Mouse (Mus musculus): ENCODE measurements at regions not wholly inside any gene's neighbourhood (a gene's known extent, or its start where the extent isn't known, plus 50 kb on each side); places are given as distances from the start of the nearest gene placed in this dataset.

DNA sequence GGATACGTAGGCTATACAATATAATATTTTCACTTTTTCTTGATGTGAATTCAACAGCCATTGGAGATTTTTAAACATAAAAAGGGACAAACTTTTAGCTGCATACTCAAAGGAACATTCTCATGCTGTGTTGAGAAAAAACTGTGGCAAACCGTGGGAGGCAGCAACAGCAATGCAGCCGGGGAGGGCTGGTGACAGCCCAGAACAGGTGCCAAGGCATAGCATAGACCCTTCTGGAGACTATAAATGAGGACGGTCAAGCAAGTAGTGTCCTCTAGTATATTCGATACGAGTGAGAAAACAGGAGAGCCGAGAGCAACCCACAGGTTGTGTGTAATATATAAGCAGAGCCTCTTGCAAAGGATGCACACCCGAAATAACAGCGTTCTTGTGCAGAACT, 757.5 kb downstream of the Cypt12 start:
- H3K79me2 ChIP-seq (replicated peaks; ENCODE audit: control insufficient read depth, extremely low read depth, insufficient read depth, poor library complexity, severe bottlenecking) = no peaks in the 10 kb centered on the region
- no peaks in the 10 kb centered on the region for H3K27me3 ChIP-seq (replicated peaks)
- TF ChIP-seq UBTF (IDR thresholded peaks at IDR 0.05; ENCODE audit: low read depth, low read length) (no peak), BHLHE40 (IDR thresholded peaks at IDR 0.05; ENCODE audit: low read depth, low read length) (no peak), SIN3A (IDR thresholded peaks at IDR 0.05; ENCODE audit: low read length) (no peak), ZNF384 (IDR thresholded peaks at IDR 0.05; ENCODE audit: low read depth, low read length) (no peak), HCFC1 (IDR thresholded peaks at IDR 0.05; ENCODE audit: low read depth, low read length) (no peak), TCF12 (IDR thresholded peaks at IDR 0.05; ENCODE audit: low read depth, low read length) (no peak), ELF1 (IDR thresholded peaks at IDR 0.05; ENCODE audit: low read depth, low read length) (no peak), CHD1 (IDR thresholded peaks at IDR 0.05; ENCODE audit: low read depth, low read length) (no peak), ZC3H11A (IDR thresholded peaks at IDR 0.05; ENCODE audit: low read depth, low read length) (no peak), MAX (IDR thresholded peaks at IDR 0.05; ENCODE audit: low read length) (no peak), MYC (IDR thresholded peaks at IDR 0.05; ENCODE audit: low read depth, low read length) (no peak), JUN (IDR thresholded peaks at IDR 0.05; ENCODE audit: insufficient read depth, low read depth, low read length) (no peak), E2F4 (IDR thresholded peaks at IDR 0.05; ENCODE audit: insufficient replicate concordance, low read depth, low read length) (no peak)
- no peak overlapping the region for H3K4me3 ChIP-seq (replicated peaks in 1 of 3; ENCODE audit: low read depth in 2 of 3, low read length in 2 of 3, poor library complexity in 1 of 3)
- dilution Hi-C loops (cut with MboI; ENCODE audit: extremely low pct_ligation_motif_present, extremely low pct_unique_long_range_greater_than_20kb, low sequenced_read_pairs) = no loop called here
- no peaks in the 10 kb centered on the region for H3K9me3 ChIP-seq (replicated peaks; ENCODE audit: low read length)
- in situ Hi-C loops (cut with MboI; ENCODE audit: low pct_ligation_motif_present, low pct_unique_long_range_greater_than_20kb, low sequenced_read_pairs) = no loop called here
- no peak for DNase-seq (ENCODE audit: extremely low read depth)
- no peaks in the 10 kb centered on the region for H3K36me3 ChIP-seq (replicated peaks in 1 of 2; ENCODE audit: control insufficient read depth in 1 of 2, insufficient read depth in 1 of 2, low read length in 1 of 2)
- no peak overlapping the region for H3K9ac ChIP-seq (ENCODE audit: insufficient read depth, low read depth)
- H3K4me2 ChIP-seq (ENCODE audit: insufficient read depth, low read depth, poor library complexity, severe bottlenecking) = no peak overlapping the region
- no peak overlapping the region for H3K27ac ChIP-seq (ENCODE audit: insufficient read depth, low read depth)
- H3K4me1 ChIP-seq (ENCODE audit: control insufficient read depth in 1 of 2, insufficient read depth in 2 of 2) = no peaks in the 10 kb centered on the region

DNA sequence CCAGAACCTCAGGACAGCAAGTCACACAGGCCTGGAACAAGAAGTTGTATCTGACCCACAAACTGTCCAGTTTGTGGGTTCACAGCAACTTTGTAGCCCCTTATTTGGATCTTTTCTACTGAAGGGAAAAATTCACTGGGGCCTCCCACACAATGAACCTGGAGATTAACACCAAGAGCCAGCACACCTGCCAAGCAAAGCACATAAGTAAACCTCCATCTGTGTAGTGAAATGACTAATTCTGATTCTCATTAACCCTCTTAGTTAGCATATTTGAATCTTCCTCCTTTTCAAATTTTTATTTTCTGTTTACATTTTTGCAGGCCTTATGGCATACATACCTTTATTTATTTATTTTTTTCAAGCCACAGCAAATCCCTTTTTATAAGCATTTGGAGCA, 758.1 kb downstream of the Cypt12 start:
- Histone ChIP-seq H3K4me2 (ENCODE audit: insufficient read depth, low read depth, poor library complexity, severe bottlenecking) (no peak overlapping the region), H3K9me3 (replicated peaks; ENCODE audit: low read length) (no peaks in the 10 kb centered on the region), H3K79me2 (replicated peaks; ENCODE audit: control insufficient read depth, extremely low read depth, insufficient read depth, poor library complexity, severe bottlenecking) (no peaks in the 10 kb centered on the region), H3K27ac (ENCODE audit: insufficient read depth, low read depth) (no peak overlapping the region), H3K4me1 (ENCODE audit: control insufficient read depth in 1 of 2, insufficient read depth in 2 of 2) (no peaks in the 10 kb centered on the region), H3K36me3 (replicated peaks in 1 of 2; ENCODE audit: control insufficient read depth in 1 of 2, insufficient read depth in 1 of 2, low read length in 1 of 2) (no peaks in the 10 kb centered on the region), H3K4me3 (replicated peaks in 1 of 3; ENCODE audit: low read depth in 2 of 3, low read length in 2 of 3, poor library complexity in 1 of 3) (no peak overlapping the region), H3K27me3 (replicated peaks) (no peaks in the 10 kb centered on the region), H3K9ac (ENCODE audit: insufficient read depth, low read depth) (no peak overlapping the region)
- TF ChIP-seq EP300 (IDR thresholded peaks at IDR 0.05; ENCODE audit: low read length) = no peak
- no peak for TF ChIP-seq ZKSCAN1 (IDR thresholded peaks at IDR 0.05; ENCODE audit: borderline replicate concordance, low read depth, low read length)
- TF ChIP-seq MAZ (IDR thresholded peaks at IDR 0.05; ENCODE audit: low read depth, low read length) = no peak
- TF ChIP-seq ETS1 (conservative IDR thresholded peaks at IDR 0.05; ENCODE audit: low read depth, low read length) = no peak
- TF ChIP-seq NELFE (IDR thresholded peaks at IDR 0.05; ENCODE audit: low read depth, low read length) = no peak
- in situ Hi-C loops (cut with MboI; ENCODE audit: low pct_ligation_motif_present, low pct_unique_long_range_greater_than_20kb, low sequenced_read_pairs) (no loop called here), dilution Hi-C loops (cut with MboI; ENCODE audit: extremely low pct_ligation_motif_present, extremely low pct_unique_long_range_greater_than_20kb, low sequenced_read_pairs) (no loop called here)
- DNase-seq (ENCODE audit: extremely low read depth) = peak; percentile 1

All from CH12.LX (cell line).